ENCODE assay signal across 29 mouse cellular contexts in the genomic region with DNA sequence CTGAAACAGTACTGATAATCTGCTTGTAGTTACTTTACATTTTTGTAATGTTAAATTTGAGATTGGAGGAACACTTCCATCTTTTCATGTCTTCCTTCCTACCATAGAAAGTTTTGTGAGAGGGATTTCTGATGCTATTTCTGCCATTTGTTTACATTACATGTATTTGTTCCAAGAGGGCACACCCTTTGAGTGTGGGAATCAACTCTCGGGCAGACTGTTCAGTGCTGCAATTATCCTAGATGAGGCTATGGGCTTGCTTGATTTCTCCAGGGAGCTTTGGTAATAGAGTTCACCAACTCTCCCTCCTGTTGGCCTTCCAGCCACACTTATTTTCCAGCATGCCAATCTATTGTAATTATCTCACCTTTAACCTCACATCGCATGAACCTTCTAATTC. TPM values are rescaled to one million over a fixed set of nuclear protein-coding genes. Genes with fewer than 3 reads are reported as not detected.
A peak's percentile ranks its signal among the peaks of the same experiment; 100 is the strongest.
DNase-seq lines count a peak whose midpoint lies in the region; ATAC-seq and TF ChIP-seq lines count a peak whose summit lies in the region.
"Had no signal": no experiment of that assay in that cellular context is flagged by ENCODE, and none has a peak within 500 bp of the region (broad histone marks: within the 10 kb centered on the region; RNA-seq: fewer than 3 reads in every experiment).

No protein-coding gene starts in this region.

- 0 out of 2 replicates have a peak overlapping the region, but pooled peaks have one; percentile 44 for H3K27ac ChIP-seq in lung, embryonic 15.5 days
- no peak overlapping the region for H3K27ac ChIP-seq in midbrain, embryonic 11.5 days (ENCODE audit: low read depth, low read length)
- no peak overlapping the region for H3K27ac ChIP-seq in midbrain, postnatal 0 days (ENCODE audit: low read depth, low read length)
- H3K27ac ChIP-seq: embryonic facial prominence, embryonic 15.5 days; gastrocnemius, adult 2 months; heart, embryonic 15.5 days; hindbrain, embryonic 14.5 days; hindbrain, postnatal 0 days had no signal

- no peak overlapping the region for H3K4me2 ChIP-seq in lung, embryonic 15.5 days
- no peak overlapping the region for H3K4me2 ChIP-seq in midbrain, embryonic 11.5 days
- H3K4me2 ChIP-seq in midbrain, postnatal 0 days (ENCODE audit: low read depth, low read length, poor library complexity, severe bottlenecking), result no peak overlapping the region
- H3K4me2 ChIP-seq: embryonic facial prominence, embryonic 15.5 days; heart, embryonic 12.5 days; heart, embryonic 15.5 days; hindbrain, embryonic 14.5 days had no signal

- no peak overlapping the region for H3K4me3 ChIP-seq in lung, embryonic 15.5 days
- H3K4me3 ChIP-seq in midbrain, embryonic 11.5 days (ENCODE audit: low read depth, low read length), result no peak overlapping the region
- no peak overlapping the region for H3K4me3 ChIP-seq in midbrain, postnatal 0 days (ENCODE audit: low read depth, low read length)
- H3K4me3 ChIP-seq: embryonic facial prominence, embryonic 15.5 days; gastrocnemius, adult 2 months; heart, embryonic 12.5 days; heart, embryonic 15.5 days had no signal

- ATAC-seq in lung, embryonic 15.5 days (ENCODE audit: borderline replicate concordance, extremely low read depth, low FRiP score, low TSS enrichment), result no peak
- ATAC-seq in midbrain, embryonic 11.5 days (ENCODE audit: low FRiP score), result peak; percentile 55; the same call in 1 of the 2 replicates
- no peak for ATAC-seq in midbrain, postnatal 0 days (ENCODE audit: low FRiP score)
- ATAC-seq: CD4-positive, CD25-positive, alpha-beta regulatory T cell, adult 4 months; forebrain, embryonic 14.5 days; forebrain, postnatal 0 days; hindbrain, postnatal 0 days had no signal

- no peaks in the 10 kb centered on the region for H3K27me3 ChIP-seq in lung, embryonic 15.5 days
- H3K27me3 ChIP-seq in midbrain, embryonic 11.5 days (ENCODE audit: control insufficient read depth, insufficient read depth, low read length), result no peaks in the 10 kb centered on the region
- no peaks in the 10 kb centered on the region for H3K27me3 ChIP-seq in midbrain, postnatal 0 days (ENCODE audit: insufficient read depth, low read length)
- H3K27me3 ChIP-seq: embryonic facial prominence, embryonic 15.5 days; heart, embryonic 12.5 days; heart, embryonic 15.5 days had no signal

- 24% methylated on average over 2 of the region's 2 CpGs for WGBS in lung, embryonic 15.5 days
- WGBS in midbrain, embryonic 11.5 days, result 60% methylated on average over 2 of the region's 2 CpGs
- 60% methylated on average over 2 of the region's 2 CpGs for WGBS in midbrain, postnatal 0 days

- intact Hi-C loops in left cerebral cortex, postnatal 10 days (cut with DNase I), result no loop called here

- no peak for DNase-seq in lung, postnatal 4 days
- DNase-seq in midbrain, embryonic 11.5 days (ENCODE audit: low spot score, missing footprints), result no peak
- DNase-seq in midbrain, postnatal 0 days (ENCODE audit: low spot score), result no peak
- peak; percentile 51 for DNase-seq in lung, postnatal 36 days
- DNase-seq in left cerebral cortex, postnatal 10 days (ENCODE audit: extremely low spot score in 1 of 2, low spot score in 2 of 2), result no peak
- DNase-seq: adrenal gland, adult 2 months; adrenal gland, postnatal 14 days; cerebellum, adult 11 months; cerebellum, adult 2 months; cerebellum, adult 9-11 months; cerebellum, postnatal 25 days; forebrain, postnatal 0 days; gastrocnemius, adult 2 months; gastrocnemius, postnatal 14 days; heart, adult 18-20 months; heart, postnatal 14 days; heart, postnatal 4 days had no signal

- TF ChIP-seq CTCF in midbrain, postnatal 0 days (IDR thresholded peaks at IDR 0.05), result no peak

- H3K36me3 ChIP-seq in lung, embryonic 15.5 days, result no peaks in the 10 kb centered on the region
- H3K36me3 ChIP-seq in midbrain, embryonic 11.5 days (ENCODE audit: control insufficient read depth, insufficient read depth, low read length), result no peaks in the 10 kb centered on the region
- H3K36me3 ChIP-seq in midbrain, postnatal 0 days (ENCODE audit: insufficient read depth, low read length), result no peaks in the 10 kb centered on the region
- H3K36me3 ChIP-seq: embryonic facial prominence, embryonic 15.5 days; heart, embryonic 12.5 days; heart, embryonic 15.5 days had no signal

- H3K4me1 ChIP-seq in lung, embryonic 15.5 days, result no peaks in the 10 kb centered on the region
- no peaks in the 10 kb centered on the region for H3K4me1 ChIP-seq in midbrain, embryonic 11.5 days (ENCODE audit: control insufficient read depth, insufficient read depth, low read length)
- H3K4me1 ChIP-seq in midbrain, postnatal 0 days (ENCODE audit: insufficient read depth, low read length), result no peaks in the 10 kb centered on the region
- H3K4me1 ChIP-seq: embryonic facial prominence, embryonic 15.5 days; heart, embryonic 15.5 days had no signal

- H3K9ac ChIP-seq in lung, embryonic 15.5 days, result no peak overlapping the region
- no peak overlapping the region for H3K9ac ChIP-seq in midbrain, embryonic 11.5 days (ENCODE audit: low read length)
- H3K9ac ChIP-seq in midbrain, postnatal 0 days (replicated peaks; ENCODE audit: low read length, poor library complexity, severe bottlenecking), result no peak overlapping the region
- H3K9ac ChIP-seq: embryonic facial prominence, embryonic 15.5 days; forebrain, postnatal 0 days; heart, embryonic 12.5 days; heart, embryonic 15.5 days; hindbrain, embryonic 14.5 days had no signal

- no peaks in the 10 kb centered on the region for H3K9me3 ChIP-seq in lung, embryonic 15.5 days
- H3K9me3 ChIP-seq in midbrain, embryonic 11.5 days (ENCODE audit: control insufficient read depth, low read length), result no peaks in the 10 kb centered on the region
- H3K9me3 ChIP-seq in midbrain, postnatal 0 days (ENCODE audit: low read length), result no peaks in the 10 kb centered on the region
- H3K9me3 ChIP-seq: embryonic facial prominence, embryonic 15.5 days; heart, embryonic 12.5 days; heart, embryonic 15.5 days had no signal

RNA-seq across cellular contexts. Expression of a gene that starts 52.4 kb away (rescaled TPM):
- not detected in 2 replicates for polyA plus RNA-seq in lung, embryonic 15.5 days (2015; fragmentation: Nextera tagmentation; extraction: Ambion mirVana)
- not detected in 2 replicates for polyA plus RNA-seq in midbrain, embryonic 11.5 days (2014; fragmentation: Nextera tagmentation; extraction: Ambion mirVana)
- total RNA-seq in midbrain, postnatal 0 days (2014; rRNA removed), result not detected in 2 replicates
- polyA plus RNA-seq in midbrain, postnatal 0 days (2015; fragmentation: Nextera tagmentation; extraction: Ambion mirVana), result not detected in 2 replicates
- total RNA-seq in left cerebral cortex, postnatal 10 days (2021), result 1 to 10 TPM; 1.4 to 1.5 TPM
- total RNA-seq: forebrain, postnatal 0 days; hindbrain, postnatal 0 days had no signal
- polyA plus RNA-seq: adrenal gland, adult 2 months; C2C12; CD4-positive, CD25-positive, alpha-beta regulatory T cell, adult 4 months; cerebellum, adult 2 months; embryonic facial prominence, embryonic 15.5 days; forebrain, embryonic 11.5 days; forebrain, embryonic 14.5 days; forebrain, postnatal 0 days; frontal cortex, adult 2 months; heart, embryonic 12.5 days; heart, embryonic 15.5 days; hindbrain, embryonic 11.5 days; hindbrain, embryonic 14.5 days; hindbrain, postnatal 0 days had no signal

RNA-seq across cellular contexts. Expression of a gene that starts 58.2 kb away (rescaled TPM):
- polyA plus RNA-seq in lung, embryonic 15.5 days (2015; fragmentation: Nextera tagmentation; extraction: Ambion mirVana), result not detected in 2 replicates
- polyA plus RNA-seq in midbrain, embryonic 11.5 days (2014; fragmentation: Nextera tagmentation; extraction: Ambion mirVana), result not detected in 2 replicates
- not detected in 2 replicates for total RNA-seq in midbrain, postnatal 0 days (2014; rRNA removed)
- not detected in 2 replicates for polyA plus RNA-seq in midbrain, postnatal 0 days (2015; fragmentation: Nextera tagmentation; extraction: Ambion mirVana)
- total RNA-seq in left cerebral cortex, postnatal 10 days (2021), result 1 to 10 TPM; 1.4 to 1.5 TPM
- total RNA-seq: forebrain, postnatal 0 days; hindbrain, postnatal 0 days had no signal
- polyA plus RNA-seq: adrenal gland, adult 2 months; C2C12; CD4-positive, CD25-positive, alpha-beta regulatory T cell, adult 4 months; cerebellum, adult 2 months; embryonic facial prominence, embryonic 15.5 days; forebrain, embryonic 11.5 days; forebrain, embryonic 14.5 days; forebrain, postnatal 0 days; frontal cortex, adult 2 months; heart, embryonic 12.5 days; heart, embryonic 15.5 days; hindbrain, embryonic 11.5 days; hindbrain, embryonic 14.5 days; hindbrain, postnatal 0 days had no signal
